Comparison of ENCODE assay signal across 16 mouse cellular contexts in the genomic region with DNA sequence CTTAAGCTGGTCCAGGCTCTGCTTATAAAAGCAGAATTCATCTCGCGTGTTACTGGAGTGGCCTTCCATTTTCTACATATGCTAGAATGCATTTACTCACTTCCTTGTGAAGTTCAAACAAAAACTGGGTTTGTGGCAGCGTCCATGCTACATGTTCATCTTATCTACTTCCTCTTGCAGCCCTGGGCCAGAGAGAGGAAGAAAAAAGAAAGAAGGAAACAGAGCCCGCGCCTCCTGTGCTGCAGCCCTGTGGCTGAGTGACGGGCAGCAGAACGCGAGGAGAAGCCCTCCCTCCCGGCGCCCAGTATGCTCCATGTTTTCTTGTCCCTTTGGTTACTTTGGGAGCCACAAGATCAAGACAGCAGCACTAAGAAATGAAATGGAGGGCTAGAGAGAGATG. TPM values are rescaled to one million over a fixed set of nuclear protein-coding genes. Genes with fewer than 3 reads are reported as not detected.
DNase-seq lines count a peak whose midpoint lies in the region; ATAC-seq and TF ChIP-seq lines count a peak whose summit lies in the region.
"Had no signal": no experiment of that assay in that cellular context is flagged by ENCODE, and none has a peak within 500 bp of the region (broad histone marks: within the 10 kb centered on the region; RNA-seq: fewer than 3 reads in every experiment).

No protein-coding gene starts in this region.

- no peak overlapping the region for H3K4me3 ChIP-seq in thymus, adult 2 months (ENCODE audit: control insufficient read depth, insufficient read depth, low read length)
- H3K4me3 ChIP-seq: forebrain, embryonic 13.5 days; hindbrain, embryonic 15.5 days; liver, embryonic 13.5 days; midbrain, embryonic 13.5 days had no signal

- no peak overlapping the region for H3K27ac ChIP-seq in thymus, adult 2 months (ENCODE audit: control insufficient read depth, insufficient read depth, low read length)
- H3K27ac ChIP-seq: forebrain, embryonic 13.5 days; hindbrain, embryonic 15.5 days; liver, embryonic 13.5 days; midbrain, embryonic 13.5 days had no signal

- ATAC-seq in megakaryocyte progenitor cell, adult 5-6 weeks (replicated peaks; ENCODE audit: poor library complexity), result peak; percentile 89
- ATAC-seq: forebrain, embryonic 13.5 days; intestine, postnatal 0 days; midbrain, embryonic 13.5 days had no signal

- WGBS in thymus, adult 2 months, result 6% methylated on average over 10 of the region's 10 CpGs

- DNase-seq in heart, adult 11 months, result peak; percentile 91
- DNase-seq in heart, postnatal 36 days, result no peak
- DNase-seq in thymus, adult 2 months, result peak; percentile 11
- DNase-seq in thymus, adult 18-20 months, result no peak
- peak; percentile 37 for DNase-seq in thymus, postnatal 4 days
- DNase-seq in urinary bladder, adult 18-20 months (ENCODE audit: low spot score in 2 of 2), result no peak
- no peak for DNase-seq in kidney, adult 9 months
- DNase-seq: cerebellum, adult 11-12 months; kidney, postnatal 36 days; liver, embryonic 13.5 days; lung, postnatal 10 days had no signal

- TF ChIP-seq CTCF in thymus, adult 2 months (IDR thresholded peaks at IDR 0.05; ENCODE audit: borderline replicate concordance, control insufficient read depth, extremely low read depth, insufficient read depth, low read length, poor library complexity), result no peak

- no peaks in the 10 kb centered on the region for H3K27me3 ChIP-seq in thymus, adult 2 months (ENCODE audit: control insufficient read depth, insufficient read depth, low read length)
- H3K27me3 ChIP-seq: forebrain, embryonic 13.5 days; hindbrain, embryonic 15.5 days; liver, embryonic 13.5 days; midbrain, embryonic 13.5 days had no signal

- TF ChIP-seq POLR2A in thymus, adult 2 months (IDR thresholded peaks at IDR 0.05; ENCODE audit: control insufficient read depth, extremely low read depth, insufficient read depth, low read length, poor library complexity), result no peak

- H3K4me1 ChIP-seq in thymus, adult 2 months (replicated peaks; ENCODE audit: control insufficient read depth, insufficient read depth, low read length), result peaks cover 5% of the 10 kb centered on the region
- H3K4me1 ChIP-seq: forebrain, embryonic 13.5 days; hindbrain, embryonic 15.5 days; liver, embryonic 13.5 days; midbrain, embryonic 13.5 days had no signal

- intact Hi-C loops in heart, postnatal 36 days (cut with DNase I), result loop anchor here (10.0 kb wide), 3 partner anchors 445 to 825 kb away; a partner anchor contains a TSS

- no peaks in the 10 kb centered on the region for H3K36me3 ChIP-seq in thymus, adult 2 months (ENCODE audit: control insufficient read depth, insufficient read depth, low read length)
- H3K36me3 ChIP-seq: liver, embryonic 13.5 days; midbrain, embryonic 13.5 days had no signal

RNA-seq across cellular contexts. Expression of a gene that starts 7.9 kb away (rescaled TPM):
- under 1 TPM; 0.58 to 0.76 TPM for total RNA-seq in heart, postnatal 36 days (2021)
- 1.8 and 2.0 TPM in 2 replicates for polyA plus RNA-seq in thymus, adult 2 months (2012; rRNA removed)
- 4.9 and 6.3 TPM in 2 replicates for total RNA-seq in megakaryocyte progenitor cell, adult 5-6 weeks (2015)
- total RNA-seq in megakaryocyte progenitor cell, adult 5-6 weeks (2017), result 2.5 and 5.7 TPM in 2 replicates

RNA-seq across cellular contexts. Expression of a gene that starts 8.0 kb away (rescaled TPM):
- total RNA-seq in heart, postnatal 36 days (2021), result 1 to 10 TPM; 7.2 to 7.8 TPM
- polyA plus RNA-seq in thymus, adult 2 months (2012; rRNA removed), result 3.5 and 4.5 TPM in 2 replicates
- 27.0 and 31.0 TPM in 2 replicates for total RNA-seq in megakaryocyte progenitor cell, adult 5-6 weeks (2015)
- total RNA-seq in megakaryocyte progenitor cell, adult 5-6 weeks (2017), result 25.1 and 31.6 TPM in 2 replicates

Comparison
In these comparisons a context has a peak if more than half of its experiments do, and no peak if none do; other contexts are left out.
1. DNase-seq: peak in heart, adult 11 months (single experiment), thymus, adult 2 months (single experiment) and thymus, postnatal 4 days (single experiment); none in heart, postnatal 36 days (0 of 2), thymus, adult 18-20 months (0 of 2), urinary bladder, adult 18-20 months (0 of 2) and kidney, adult 9 months (single experiment).